Mouse (Mus musculus): ENCODE measurements around the gene Ifnb1. TPM values are rescaled to one million over a fixed set of nuclear protein-coding genes. Genes with fewer than 3 reads are reported as not detected.

Ifnb1 gene
- polyA plus RNA-seq, 1 experiment from 2014 or later = not detected

GRCm38 (mm10) chr4:88530892-88531291, 8.3 kb upstream of the Ifnb1 start:
- H3K9me3 ChIP-seq = no peaks in the 10 kb centered on the region
- 78% methylated on average over 2 of the region's 2 CpGs for WGBS
- no peak overlapping the region for H3K27ac ChIP-seq
- no peaks in the 10 kb centered on the region for H3K4me1 ChIP-seq
- H3K4me3 ChIP-seq = no peak overlapping the region
- no peak for ATAC-seq (ENCODE audit: insufficient number of reproducible peaks, insufficient read depth, low FRiP score, low TSS enrichment)
- H3K4me2 ChIP-seq (replicated peaks) = no peak overlapping the region
- H3K9ac ChIP-seq = no peak overlapping the region
- no peaks in the 10 kb centered on the region for H3K27me3 ChIP-seq
- H3K36me3 ChIP-seq = no peaks in the 10 kb centered on the region

GRCm38 (mm10) chr4:88530271-88530670, 7.7 kb upstream of the Ifnb1 start:
- Histone ChIP-seq H3K4me2 (replicated peaks) (no peak overlapping the region), H3K4me1 (no peaks in the 10 kb centered on the region), H3K9me3 (no peaks in the 10 kb centered on the region), H3K27ac (no peak overlapping the region), H3K9ac (no peak overlapping the region), H3K27me3 (no peaks in the 10 kb centered on the region), H3K36me3 (no peaks in the 10 kb centered on the region), H3K4me3 (no peak overlapping the region)
- 55% methylated on average over 4 of the region's 4 CpGs for WGBS
- no peak for ATAC-seq (ENCODE audit: insufficient number of reproducible peaks, insufficient read depth, low FRiP score, low TSS enrichment)

GRCm38 (mm10) chr4:88526379-88527049, 3.9 kb upstream of the Ifnb1 start:
- ATAC-seq (ENCODE audit: insufficient number of reproducible peaks, insufficient read depth, low FRiP score, low TSS enrichment) = no peak
- Histone ChIP-seq H3K27ac (no peak overlapping the region), H3K36me3 (no peaks in the 10 kb centered on the region), H3K4me1 (no peaks in the 10 kb centered on the region), H3K9me3 (no peaks in the 10 kb centered on the region), H3K4me2 (replicated peaks) (no peak overlapping the region), H3K27me3 (no peaks in the 10 kb centered on the region), H3K4me3 (no peak overlapping the region), H3K9ac (no peak overlapping the region)
- WGBS = 81% methylated on average over 5 of the region's 5 CpGs

- 82% methylated on average over 3 of the region's 3 CpGs for WGBS
- no peak for ATAC-seq (ENCODE audit: insufficient number of reproducible peaks, insufficient read depth, low FRiP score, low TSS enrichment)
- no peak overlapping the region for H3K4me2 ChIP-seq (replicated peaks)
- no peak overlapping the region for H3K9ac ChIP-seq
- H3K9me3 ChIP-seq = no peaks in the 10 kb centered on the region
- no peaks in the 10 kb centered on the region for H3K4me1 ChIP-seq
- no peaks in the 10 kb centered on the region for H3K27me3 ChIP-seq
- no peaks in the 10 kb centered on the region for H3K36me3 ChIP-seq
- H3K27ac ChIP-seq = no peak overlapping the region
- no peak overlapping the region for H3K4me3 ChIP-seq
Observed at GRCm38 (mm10) chr4:88525393-88525792, 2.8 kb upstream of the Ifnb1 start.

DNA sequence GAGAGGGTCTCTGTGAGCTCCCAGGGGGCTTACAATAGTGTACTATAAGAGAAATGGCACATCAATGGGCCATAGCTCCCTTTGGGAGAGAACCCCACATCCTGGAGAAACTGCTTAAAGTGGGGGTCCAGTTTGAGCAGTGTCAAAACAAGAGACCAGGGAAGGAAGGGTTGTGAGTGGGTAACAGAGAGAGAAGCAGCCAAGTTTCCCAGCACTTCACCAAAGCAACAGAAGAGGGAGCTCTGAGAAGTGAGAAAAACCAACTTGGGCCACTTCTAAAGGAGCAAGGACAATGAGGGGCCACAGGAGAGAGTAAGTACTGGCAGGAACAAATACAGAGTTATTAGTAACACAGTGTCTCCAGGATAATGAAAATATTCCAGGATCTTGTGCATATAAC, 667 bp upstream of the Ifnb1 start:
- no peak for ATAC-seq (ENCODE audit: insufficient number of reproducible peaks, insufficient read depth, low FRiP score, low TSS enrichment)
- Histone ChIP-seq H3K9me3 (no peaks in the 10 kb centered on the region), H3K27ac (no peak overlapping the region), H3K27me3 (no peaks in the 10 kb centered on the region), H3K4me2 (replicated peaks) (no peak overlapping the region), H3K36me3 (no peaks in the 10 kb centered on the region), H3K4me1 (no peaks in the 10 kb centered on the region), H3K9ac (no peak overlapping the region), H3K4me3 (no peak overlapping the region)

DNA sequence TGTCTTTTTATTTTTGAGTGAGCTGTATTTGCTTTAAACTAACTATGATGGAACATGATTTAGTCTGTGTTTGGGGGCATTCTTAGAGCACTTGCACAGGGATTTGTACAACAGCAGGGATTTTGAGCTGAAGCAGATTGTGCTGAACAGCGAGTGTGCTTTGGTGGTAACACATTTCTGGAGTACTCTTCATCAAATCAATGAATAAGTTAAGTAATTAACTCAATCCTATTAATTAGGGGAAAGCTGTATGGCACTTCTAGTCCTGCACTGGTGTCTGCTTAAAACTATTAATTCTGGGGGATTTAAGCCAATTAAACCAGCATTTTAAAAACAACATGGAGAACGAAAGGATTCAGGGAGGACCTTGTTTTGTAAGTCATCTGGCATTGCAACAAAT, 4.6 kb downstream of the Ifnb1 start:
- ATAC-seq (ENCODE audit: insufficient number of reproducible peaks, insufficient read depth, low FRiP score, low TSS enrichment) = no peak
- Histone ChIP-seq H3K9me3 (no peaks in the 10 kb centered on the region), H3K36me3 (no peaks in the 10 kb centered on the region), H3K27ac (no peak overlapping the region), H3K9ac (no peak overlapping the region), H3K4me1 (no peaks in the 10 kb centered on the region; the same call in 1 of the 2 replicates), H3K27me3 (no peaks in the 10 kb centered on the region), H3K4me2 (replicated peaks) (no peak overlapping the region), H3K4me3 (no peak overlapping the region)
- 78% methylated on average over 2 of the region's 2 CpGs for WGBS

GRCm38 (mm10) chr4:88515711-88516211, 6.8 kb downstream of the Ifnb1 start:
- no peak overlapping the region for H3K9ac ChIP-seq
- H3K9me3 ChIP-seq = no peaks in the 10 kb centered on the region
- no peak overlapping the region for H3K4me2 ChIP-seq (replicated peaks)
- no peak overlapping the region for H3K4me3 ChIP-seq
- no peaks in the 10 kb centered on the region; the same call in 1 of the 2 replicates for H3K4me1 ChIP-seq
- H3K27ac ChIP-seq = no peak overlapping the region
- H3K27me3 ChIP-seq = no peaks in the 10 kb centered on the region
- no peak for ATAC-seq (ENCODE audit: insufficient number of reproducible peaks, insufficient read depth, low FRiP score, low TSS enrichment)
- H3K36me3 ChIP-seq = no peaks in the 10 kb centered on the region
- 33% methylated on average over 4 of the region's 4 CpGs for WGBS

- H3K9ac ChIP-seq = no peak overlapping the region
- H3K36me3 ChIP-seq = no peaks in the 10 kb centered on the region
- H3K4me3 ChIP-seq = no peak overlapping the region
- no peak overlapping the region for H3K4me2 ChIP-seq (replicated peaks)
- no peaks in the 10 kb centered on the region for H3K27me3 ChIP-seq
- no peaks in the 10 kb centered on the region for H3K9me3 ChIP-seq
- WGBS = 36% methylated on average over 2 of the region's 2 CpGs
- H3K4me1 ChIP-seq = no peaks in the 10 kb centered on the region; the same call in 1 of the 2 replicates
- no peak overlapping the region for H3K27ac ChIP-seq
- no peak for ATAC-seq (ENCODE audit: insufficient number of reproducible peaks, insufficient read depth, low FRiP score, low TSS enrichment)
Observed at GRCm38 (mm10) chr4:88515250-88515649, 7.3 kb downstream of the Ifnb1 start.

- Histone ChIP-seq H3K27ac (no peak overlapping the region), H3K9ac (no peak overlapping the region)
- 42% methylated on average over 4 of the region's 4 CpGs for WGBS
Observed at GRCm38 (mm10) chr4:88514403-88514802, 8.2 kb downstream of the Ifnb1 start.

GRCm38 (mm10) chr4:88513743-88514142, 8.8 kb downstream of the Ifnb1 start:
- no peak overlapping the region for H3K9ac ChIP-seq
- H3K4me1 ChIP-seq = no peaks in the 10 kb centered on the region; the same call in 1 of the 2 replicates
- H3K4me3 ChIP-seq = no peak overlapping the region
- no peaks in the 10 kb centered on the region for H3K9me3 ChIP-seq
- no peak overlapping the region for H3K27ac ChIP-seq
- no peaks in the 10 kb centered on the region for H3K36me3 ChIP-seq
- no peaks in the 10 kb centered on the region for H3K27me3 ChIP-seq
- H3K4me2 ChIP-seq (replicated peaks) = no peak overlapping the region
- 94% methylated on average over 4 of the region's 4 CpGs for WGBS
- no peak for ATAC-seq (ENCODE audit: insufficient number of reproducible peaks, insufficient read depth, low FRiP score, low TSS enrichment)

More at GRCm38 (mm10) chr4:88514403-88514802, 8.2 kb downstream of the Ifnb1 start:
- Histone ChIP-seq H3K4me3 (no peak overlapping the region), H3K4me1 (no peaks in the 10 kb centered on the region; the same call in 1 of the 2 replicates), H3K9me3 (no peaks in the 10 kb centered on the region), H3K36me3 (no peaks in the 10 kb centered on the region), H3K27me3 (no peaks in the 10 kb centered on the region), H3K4me2 (replicated peaks) (no peak overlapping the region)
- no peak for ATAC-seq (ENCODE audit: insufficient number of reproducible peaks, insufficient read depth, low FRiP score, low TSS enrichment)

- Histone ChIP-seq H3K27ac (peak overlapping the region; percentile 84), H3K27me3 (no peaks in the 10 kb centered on the region), H3K4me3 (no peak overlapping the region), H3K9me3 (no peaks in the 10 kb centered on the region), H3K4me2 (replicated peaks) (no peak overlapping the region), H3K36me3 (no peaks in the 10 kb centered on the region), H3K4me1 (peaks cover 8% of the 10 kb centered on the region), H3K9ac (no peak overlapping the region)
- 21% methylated on average over 4 of the region's 4 CpGs for WGBS
- ATAC-seq (ENCODE audit: insufficient number of reproducible peaks, insufficient read depth, low FRiP score, low TSS enrichment) = 0 out of 2 replicates have a peak, but pooled peaks have one; percentile 69
Observed at GRCm38 (mm10) chr4:88503753-88504152, 18.8 kb downstream of the Ifnb1 start.

- Histone ChIP-seq H3K36me3 (no peaks in the 10 kb centered on the region), H3K4me3 (no peak overlapping the region), H3K4me1 (peaks cover 8% of the 10 kb centered on the region), H3K4me2 (replicated peaks) (no peak overlapping the region), H3K27me3 (no peaks in the 10 kb centered on the region), H3K9me3 (no peaks in the 10 kb centered on the region), H3K9ac (no peak overlapping the region), H3K27ac (no peak overlapping the region)
- 72% methylated on average over 3 of the region's 3 CpGs for WGBS
- ATAC-seq (ENCODE audit: insufficient number of reproducible peaks, insufficient read depth, low FRiP score, low TSS enrichment) = no peak
Observed at GRCm38 (mm10) chr4:88501247-88501646, 21.3 kb downstream of the Ifnb1 start.
